Mouse (Mus musculus) neural tube, embryonic 12.5 days (tissue): ENCODE measurements at regions not wholly inside any gene's neighbourhood (a gene's known extent, or its start where the extent isn't known, plus 50 kb on each side); places are given as distances from the start of the nearest gene placed in this dataset.

Experiments
- ATAC-seq: fragments of 200-750 bp; cut with Nextera tagmentation; 2 replicates; pipeline ENCODE4 v1.8.0; 2017; ENCODE audit warnings: low read depth, mild to moderate bottlenecking, moderate TSS enrichment, moderate library complexity; ENCODE audit not compliant: low FRiP score
- H3K27ac ChIP-seq: fragments of 300-500 bp; sonication (generic); 2 replicates; pipeline ENCODE4 v1.5.1; 2016
- H3K27me3 ChIP-seq: fragments of 300-500 bp; sonication (generic); replicated peaks from 2 replicates; pipeline ENCODE4 v1.6.1; 2016; ENCODE audit warnings: mild to moderate bottlenecking
- H3K36me3 ChIP-seq: fragments of 300-500 bp; sonication (generic); 2 replicates; pipeline ENCODE4 v1.6.1; 2016; ENCODE audit warnings: mild to moderate bottlenecking
- H3K4me1 ChIP-seq: fragments of 300-500 bp; sonication (generic); 2 replicates; pipeline ENCODE4 v1.6.1; 2016
- H3K4me2 ChIP-seq: fragments of 300-500 bp; sonication (generic); replicated peaks from 2 replicates; pipeline ENCODE4 v1.6.1; 2016; ENCODE audit warnings: mild to moderate bottlenecking
- H3K4me3 ChIP-seq: fragments of 300-500 bp; sonication (generic); 2 replicates; pipeline ENCODE4 v1.5.1; 2016
- H3K9ac ChIP-seq: fragments of 300-500 bp; sonication (generic); 2 replicates; pipeline ENCODE4 v1.6.1; 2016; ENCODE audit warnings: mild to moderate bottlenecking
- H3K9me3 ChIP-seq: fragments of 300-500 bp; sonication (generic); 2 replicates; pipeline ENCODE4 v1.6.1; 2016; ENCODE audit warnings: mild to moderate bottlenecking
- WGBS: fragments of 180-500 bp; shearing (Covaris S2); methylation state at CpG from one replicate; pipeline ENCODE4 v1.1.7; 2016; 5-methylcytosine and 5-hydroxymethylcytosine counted together

- no peak overlapping the region for H3K4me2 ChIP-seq
- H3K27ac ChIP-seq, result no peak overlapping the region
- H3K9me3 ChIP-seq, result no peaks in the 10 kb centered on the region
- H3K27me3 ChIP-seq, result no peaks in the 10 kb centered on the region
- 86% methylated on average over 1 of the region's 1 CpGs for WGBS
- no peak for ATAC-seq
- H3K4me3 ChIP-seq, result no peak overlapping the region
- no peak overlapping the region for H3K9ac ChIP-seq
- no peaks in the 10 kb centered on the region for H3K4me1 ChIP-seq
- H3K36me3 ChIP-seq, result no peaks in the 10 kb centered on the region
These were observed 111.5 kb upstream of the Aco1 start for GRCm38 (mm10) chr4:40031361-40031760.

GRCm38 (mm10) chr4:40047846-40048245 lies 95.0 kb upstream of the Aco1 start:
- WGBS, result 96% methylated on average over 10 of the region's 10 CpGs

GRCm38 (mm10) chr4:40049086-40049485 lies 93.8 kb upstream of the Aco1 start:
- H3K36me3 ChIP-seq, result no peaks in the 10 kb centered on the region
- H3K4me2 ChIP-seq, result no peak overlapping the region
- H3K27me3 ChIP-seq, result no peaks in the 10 kb centered on the region
- 58% methylated on average over 6 of the region's 6 CpGs for WGBS
- no peak overlapping the region for H3K9ac ChIP-seq
- no peaks in the 10 kb centered on the region for H3K4me1 ChIP-seq
- no peaks in the 10 kb centered on the region for H3K9me3 ChIP-seq
- no peak overlapping the region for H3K27ac ChIP-seq
- H3K4me3 ChIP-seq, result no peak overlapping the region
- no peak for ATAC-seq

More at GRCm38 (mm10) chr4:40047846-40048245, 95.0 kb upstream of the Aco1 start:
- Histone ChIP-seq H3K9me3 (no peaks in the 10 kb centered on the region), H3K4me1 (no peaks in the 10 kb centered on the region), H3K4me3 (no peak overlapping the region), H3K27me3 (no peaks in the 10 kb centered on the region), H3K4me2 (no peak overlapping the region), H3K36me3 (no peaks in the 10 kb centered on the region), H3K27ac (no peak overlapping the region), H3K9ac (no peak overlapping the region)
- no peak for ATAC-seq

DNA sequence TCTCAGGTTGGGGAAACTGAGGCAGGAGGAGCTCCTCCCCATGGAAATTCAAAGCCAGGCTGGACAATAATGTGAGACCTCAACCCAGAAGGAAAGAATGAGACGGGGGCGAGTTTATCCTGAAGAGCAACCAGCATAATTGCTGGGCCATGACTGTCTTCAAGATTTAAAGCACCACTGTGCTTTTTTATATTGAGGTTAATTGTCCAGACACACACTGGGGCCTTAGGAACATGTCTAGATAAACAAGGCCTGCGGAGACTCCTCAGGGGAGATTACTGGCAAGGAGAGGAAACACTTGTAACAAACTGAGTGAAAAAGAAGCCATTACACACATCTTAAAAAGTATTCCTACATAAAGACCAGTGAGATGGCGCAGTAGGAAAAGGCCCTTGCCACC lies 91.0 kb upstream of the Aco1 start:
- ATAC-seq, result no peak
- no peaks in the 10 kb centered on the region for H3K36me3 ChIP-seq
- WGBS, result 49% methylated on average over 4 of the region's 4 CpGs
- no peak overlapping the region for H3K27ac ChIP-seq
- H3K9me3 ChIP-seq, result no peaks in the 10 kb centered on the region
- no peak overlapping the region for H3K9ac ChIP-seq
- no peaks in the 10 kb centered on the region for H3K27me3 ChIP-seq
- no peaks in the 10 kb centered on the region for H3K4me1 ChIP-seq
- no peak overlapping the region for H3K4me2 ChIP-seq
- no peak overlapping the region for H3K4me3 ChIP-seq

- no peak overlapping the region for H3K4me2 ChIP-seq
- no peaks in the 10 kb centered on the region for H3K4me1 ChIP-seq
- no peaks in the 10 kb centered on the region for H3K9me3 ChIP-seq
- 81% methylated on average over 2 of the region's 2 CpGs for WGBS
- H3K36me3 ChIP-seq, result no peaks in the 10 kb centered on the region
- H3K27ac ChIP-seq, result no peak overlapping the region
- no peaks in the 10 kb centered on the region for H3K27me3 ChIP-seq
- H3K9ac ChIP-seq, result no peak overlapping the region
- ATAC-seq, result no peak
- no peak overlapping the region for H3K4me3 ChIP-seq
These were observed 89.5 kb upstream of the Aco1 start for GRCm38 (mm10) chr4:40053391-40053790.

- no peak for ATAC-seq
These were observed 79.0 kb upstream of the Aco1 start for GRCm38 (mm10) chr4:40063751-40064456.

GRCm38 (mm10) chr4:40064457-40064836 lies 78.4 kb upstream of the Aco1 start:
- Histone ChIP-seq H3K36me3 (no peaks in the 10 kb centered on the region), H3K4me3 (no peak overlapping the region), H3K4me2 (no peak overlapping the region), H3K9ac (no peak overlapping the region), H3K27ac (no peak overlapping the region), H3K27me3 (no peaks in the 10 kb centered on the region), H3K9me3 (no peaks in the 10 kb centered on the region), H3K4me1 (no peaks in the 10 kb centered on the region; the same call in 1 of the 2 replicates)
- 69% methylated on average over 9 of the region's 9 CpGs for WGBS
- 0 out of 2 replicates have a peak, but pooled peaks have one; percentile 53 for ATAC-seq

More at GRCm38 (mm10) chr4:40063751-40064456, 79.0 kb upstream of the Aco1 start:
- WGBS, result 81% methylated on average over 3 of the region's 3 CpGs
- Histone ChIP-seq H3K4me2 (no peak overlapping the region), H3K36me3 (no peaks in the 10 kb centered on the region), H3K4me1 (no peaks in the 10 kb centered on the region; the same call in 1 of the 2 replicates), H3K9me3 (no peaks in the 10 kb centered on the region), H3K27ac (no peak overlapping the region), H3K4me3 (no peak overlapping the region), H3K27me3 (no peaks in the 10 kb centered on the region), H3K9ac (no peak overlapping the region)

DNA sequence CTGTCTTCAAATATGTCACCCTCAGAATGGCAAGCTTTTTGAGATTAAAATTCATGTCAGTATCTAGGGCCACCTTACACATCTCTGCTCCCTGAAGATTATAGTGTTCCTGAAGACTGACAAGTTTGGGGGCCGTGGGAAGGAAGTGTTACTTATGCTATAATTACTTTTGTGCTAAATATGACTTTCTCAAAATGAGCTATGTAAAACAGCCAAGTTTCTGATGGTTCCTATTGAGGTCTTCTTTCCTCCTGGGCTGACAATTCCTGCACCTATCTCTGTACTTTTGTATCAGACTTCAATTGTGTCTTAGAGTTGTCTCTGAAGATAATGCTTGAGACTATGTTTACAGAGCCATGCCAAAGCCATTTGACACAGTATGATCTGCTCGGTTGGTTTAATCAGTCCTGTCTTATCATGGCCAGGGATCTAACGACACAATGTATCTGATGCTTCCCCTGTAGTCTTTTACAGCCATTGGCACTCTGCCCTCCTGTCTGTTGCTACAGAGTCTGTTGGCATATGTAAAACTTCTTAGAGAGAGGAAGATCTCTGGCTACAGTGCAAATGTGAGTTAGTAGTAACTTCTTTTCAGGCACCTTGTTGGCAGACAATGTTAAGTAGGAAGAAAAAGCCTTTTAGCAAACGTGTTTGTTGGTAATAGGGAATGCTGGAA lies 71.8 kb upstream of the Aco1 start:
- Histone ChIP-seq H3K27ac (no peak overlapping the region), H3K4me2 (no peak overlapping the region), H3K4me1 (no peaks in the 10 kb centered on the region), H3K36me3 (no peaks in the 10 kb centered on the region), H3K4me3 (no peak overlapping the region), H3K9ac (no peak overlapping the region), H3K9me3 (no peaks in the 10 kb centered on the region), H3K27me3 (no peaks in the 10 kb centered on the region)
- WGBS, result 86% methylated on average over 4 of the region's 4 CpGs
- no peak for ATAC-seq

- Histone ChIP-seq H3K9me3 (no peaks in the 10 kb centered on the region), H3K4me1 (no peaks in the 10 kb centered on the region), H3K27ac (no peak overlapping the region), H3K27me3 (no peaks in the 10 kb centered on the region), H3K4me2 (no peak overlapping the region), H3K9ac (no peak overlapping the region), H3K36me3 (no peaks in the 10 kb centered on the region), H3K4me3 (no peak overlapping the region)
- no peak for ATAC-seq
- WGBS, result 70% methylated on average over 3 of the region's 3 CpGs
These were observed 61.8 kb upstream of the Aco1 start for GRCm38 (mm10) chr4:40081035-40081434.

DNA sequence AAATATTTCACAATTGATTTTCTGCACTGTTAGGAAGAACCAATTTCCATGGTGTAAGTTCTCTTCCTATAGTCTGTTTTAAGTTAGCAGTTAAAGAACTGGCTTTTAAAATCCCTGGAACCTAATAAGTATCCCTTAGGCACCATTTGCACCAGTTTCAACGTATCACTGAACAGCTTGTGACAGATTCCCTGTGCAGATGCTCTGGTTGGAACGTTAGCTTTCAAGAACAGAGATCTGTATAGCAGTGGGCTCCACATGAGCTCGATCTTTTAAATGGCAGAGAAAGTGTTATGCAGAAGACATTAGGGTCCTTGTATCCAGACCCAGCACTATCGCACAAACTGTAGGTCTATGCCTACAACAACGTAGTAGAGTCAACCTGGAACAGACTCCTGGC lies 52.6 kb upstream of the Aco1 start:
- Histone ChIP-seq H3K4me3 (no peak overlapping the region), H3K4me1 (no peaks in the 10 kb centered on the region), H3K9ac (no peak overlapping the region), H3K9me3 (no peaks in the 10 kb centered on the region), H3K27ac (no peak overlapping the region), H3K36me3 (no peaks in the 10 kb centered on the region), H3K27me3 (no peaks in the 10 kb centered on the region), H3K4me2 (no peak overlapping the region)
- ATAC-seq, result no peak
- WGBS, result 78% methylated on average over 5 of the region's 5 CpGs
